Mouse (Mus musculus) lung, embryonic 14.5 days (tissue): Measurements from ENCODE around the gene Rarb. TPM values are rescaled to one million over a fixed set of nuclear protein-coding genes. Genes with fewer than 3 reads are reported as not detected.

Experiments
- ATAC-seq: fragments of 200-750 bp; cut with Nextera tagmentation; 2 replicates; pipeline ENCODE4 v1.8.0; 2017; ENCODE audit warnings: mild to moderate bottlenecking, moderate TSS enrichment, moderate library complexity; ENCODE audit not compliant: insufficient read depth
- DNase-seq: peaks from one replicate; pipeline ENCODE4 v3.0.0-alpha.2; 2015
- H3K27ac ChIP-seq: fragments of 300-500 bp; sonication (generic); 2 replicates; pipeline ENCODE4 v1.5.1; 2014; ENCODE audit warnings: low read depth, mild to moderate bottlenecking, moderate library complexity
- H3K27me3 ChIP-seq: fragments of 300-500 bp; sonication (generic); 2 replicates; pipeline ENCODE4 v1.6.1; 2014; ENCODE audit warnings: low read length, control low read depth; ENCODE audit not compliant: insufficient read depth
- H3K36me3 ChIP-seq: fragments of 300-500 bp; sonication (generic); 2 replicates; pipeline ENCODE4 v1.6.1; 2014; ENCODE audit warnings: control low read depth; ENCODE audit not compliant: insufficient read depth
- H3K4me1 ChIP-seq: fragments of 300-500 bp; sonication (generic); 2 replicates; pipeline ENCODE4 v1.6.1; 2014; ENCODE audit warnings: antibody characterized with exemption, control low read depth; ENCODE audit not compliant: insufficient read depth
- H3K4me2 ChIP-seq: fragments of 300-500 bp; sonication (generic); 2 replicates; pipeline ENCODE4 v1.6.1; 2014; ENCODE audit warnings: mild to moderate bottlenecking
- H3K4me3 ChIP-seq: fragments of 300-500 bp; sonication (generic); 2 replicates; pipeline ENCODE4 v1.5.1; 2014; ENCODE audit warnings: low read depth, low read length
- H3K9ac ChIP-seq: fragments of 300-500 bp; sonication (generic); 2 replicates; pipeline ENCODE4 v1.6.1; 2014
- H3K9me3 ChIP-seq: fragments of 300-500 bp; sonication (generic); 2 replicates; pipeline ENCODE4 v1.6.1; 2016; ENCODE audit warnings: low read depth, low read length, control low read depth
- CTCF ChIP-seq: IDR thresholded peaks from 2 replicates; pipeline ENCODE4 v1.5.1; 2016; ENCODE audit warnings: antibody characterized with exemption, low read depth
- WGBS: fragments of 180-500 bp; shearing (Covaris S2); extraction: QIAGEN DNeasy Blood & Tissue Kit; methylation state at CpG from one replicate; pipeline ENCODE4 v1.1.7; 2014; 5-methylcytosine and 5-hydroxymethylcytosine counted together
- polyA plus RNA-seq: library from polyadenylated mRNA; unstranded; fragments of >200 nt; fragmentation: Nextera tagmentation; extraction: Ambion mirVana; gene quantifications from 2 replicates; pipeline ENCODE4 v1.2.1, GENCODE M21; 2014

Gene Rarb
- polyA plus RNA-seq, 1 experiment from 2014 or later, result 17.3 TPM

- Histone ChIP-seq H3K27ac (no peak overlapping the region), H3K4me3 (no peak overlapping the region), H3K9ac (no peak overlapping the region), H3K4me1 (peaks cover 17% of the 10 kb centered on the region), H3K36me3 (no peaks in the 10 kb centered on the region), H3K9me3 (no peaks in the 10 kb centered on the region), H3K27me3 (no peaks in the 10 kb centered on the region), H3K4me2 (no peak overlapping the region)
- ATAC-seq (no peak), DNase-seq (no peak)
- WGBS, result 71% methylated on average over 1 of the region's 1 CpGs
- no peak for TF ChIP-seq CTCF
Measured at GRCm38 (mm10) chr14:16551843-16552242, 267.1 kb downstream of the Rarb start.

GRCm38 (mm10) chr14:16548200-16548576 is 270.8 kb downstream of the Rarb start:
- no peak for DNase-seq
- Histone ChIP-seq H3K9me3 (no peaks in the 10 kb centered on the region), H3K4me3 (no peak overlapping the region), H3K27ac (no peak overlapping the region), H3K27me3 (no peaks in the 10 kb centered on the region), H3K4me1 (peaks cover 3% of the 10 kb centered on the region; the same call in 1 of the 2 replicates), H3K9ac (no peak overlapping the region), H3K36me3 (no peaks in the 10 kb centered on the region), H3K4me2 (no peak overlapping the region)
- no peak for ATAC-seq
- WGBS, result 81% methylated on average over 8 of the region's 8 CpGs
- no peak for TF ChIP-seq CTCF

- H3K9ac ChIP-seq, result no peak overlapping the region
- no peak overlapping the region for H3K4me3 ChIP-seq
- DNase-seq (no peak), ATAC-seq (no peak)
- no peak overlapping the region for H3K4me2 ChIP-seq
- no peaks in the 10 kb centered on the region for H3K9me3 ChIP-seq
- H3K36me3 ChIP-seq, result no peaks in the 10 kb centered on the region
- H3K4me1 ChIP-seq, result peaks cover 3% of the 10 kb centered on the region; the same call in 1 of the 2 replicates
- no peak overlapping the region for H3K27ac ChIP-seq
- H3K27me3 ChIP-seq, result no peaks in the 10 kb centered on the region
- TF ChIP-seq CTCF, result no peak
- WGBS, result 73% methylated on average over 6 of the region's 6 CpGs
Measured at GRCm38 (mm10) chr14:16547492-16548199, 271.3 kb downstream of the Rarb start.

GRCm38 (mm10) chr14:16544995-16545394 is 274.0 kb downstream of the Rarb start:
- DNase-seq (no peak), ATAC-seq (no peak)
- WGBS, result 58% methylated on average over 2 of the region's 2 CpGs
- TF ChIP-seq CTCF, result no peak
- H3K4me2 ChIP-seq, result no peak overlapping the region
- no peak overlapping the region for H3K9ac ChIP-seq
- H3K36me3 ChIP-seq, result no peaks in the 10 kb centered on the region
- no peak overlapping the region for H3K4me3 ChIP-seq
- H3K9me3 ChIP-seq, result no peaks in the 10 kb centered on the region
- no peak overlapping the region for H3K27ac ChIP-seq
- H3K27me3 ChIP-seq, result no peaks in the 10 kb centered on the region
- H3K4me1 ChIP-seq, result no peaks in the 10 kb centered on the region

GRCm38 (mm10) chr14:16541641-16542040 is 277.3 kb downstream of the Rarb start:
- Histone ChIP-seq H3K4me3 (no peak overlapping the region), H3K27me3 (no peaks in the 10 kb centered on the region), H3K9me3 (no peaks in the 10 kb centered on the region), H3K4me2 (no peak overlapping the region), H3K36me3 (no peaks in the 10 kb centered on the region), H3K9ac (no peak overlapping the region), H3K4me1 (no peaks in the 10 kb centered on the region), H3K27ac (no peak overlapping the region)
- TF ChIP-seq CTCF, result no peak
- DNase-seq (no peak), ATAC-seq (no peak)
- 73% methylated on average over 1 of the region's 1 CpGs for WGBS

GRCm38 (mm10) chr14:16537433-16537832 is 281.5 kb downstream of the Rarb start:
- no peak for DNase-seq
- Histone ChIP-seq H3K27ac (no peak overlapping the region), H3K36me3 (no peaks in the 10 kb centered on the region)

GRCm38 (mm10) chr14:16528631-16529030 is 290.3 kb downstream of the Rarb start:
- Histone ChIP-seq H3K9me3 (no peaks in the 10 kb centered on the region), H3K9ac (no peak overlapping the region), H3K4me1 (no peaks in the 10 kb centered on the region), H3K27ac (no peak overlapping the region), H3K4me3 (no peak overlapping the region), H3K27me3 (no peaks in the 10 kb centered on the region), H3K4me2 (no peak overlapping the region), H3K36me3 (no peaks in the 10 kb centered on the region)
- DNase-seq, result no peak
- no peak for ATAC-seq
- no peak for TF ChIP-seq CTCF
- 75% methylated on average over 2 of the region's 2 CpGs for WGBS

More at GRCm38 (mm10) chr14:16537433-16537832, 281.5 kb downstream of the Rarb start:
- Histone ChIP-seq H3K27me3 (no peaks in the 10 kb centered on the region), H3K9ac (no peak overlapping the region), H3K9me3 (no peaks in the 10 kb centered on the region), H3K4me2 (no peak overlapping the region), H3K4me1 (no peaks in the 10 kb centered on the region), H3K4me3 (no peak overlapping the region)
- ATAC-seq, result no peak
- TF ChIP-seq CTCF, result no peak
- 66% methylated on average over 4 of the region's 4 CpGs for WGBS
